Mouse (Mus musculus): ENCODE measurements around the gene Camta2. TPM values are rescaled to one million over a fixed set of nuclear protein-coding genes. Genes with fewer than 3 reads are reported as not detected.

Camta2 gene
- polyA plus RNA-seq, 1 experiment from 2014 or later: 11.6 TPM

- WGBS: under 1% methylated on average over 44 of the region's 44 CpGs
Observed at GRCm38 (mm10) chr11:70668771-70669505, 19.0 kb downstream of the Camta2 start, which contains the start of gene Spag7. Gene Spag7 (minus strand): TSS chr11:70669416.

GRCm38 (mm10) chr11:70668335-70668770 lies 19.6 kb downstream of the Camta2 start:
- Histone ChIP-seq H3K4me1 (peaks cover 37% of the 10 kb centered on the region), H3K27me3 (ENCODE audit: low read depth, poor library complexity, severe bottlenecking) (no peaks in the 10 kb centered on the region), H3K9me3 (replicated peaks) (no peaks in the 10 kb centered on the region), H3K36me3 (peaks cover 52% of the 10 kb centered on the region), H3K4me3 (peak overlapping the region; percentile 64), H3K27ac (peak overlapping the region; percentile 91)
- peak; percentile 82 for DNase-seq (ENCODE audit: low spot score)
- under 1% methylated on average over 15 of the region's 15 CpGs for WGBS

More at GRCm38 (mm10) chr11:70668771-70669505, 19.0 kb downstream of the Camta2 start, which contains the start of gene Spag7:
- Histone ChIP-seq H3K27me3 (ENCODE audit: low read depth, poor library complexity, severe bottlenecking) (no peaks in the 10 kb centered on the region), H3K27ac (peak within 1 kb of the TSS; percentile 91), H3K4me1 (peaks cover 37% of the 10 kb centered on the region), H3K9me3 (replicated peaks) (no peaks in the 10 kb centered on the region), H3K4me3 (peak within 1 kb of the TSS; percentile 64), H3K36me3 (peaks cover 50% of the 10 kb centered on the region)
- DNase-seq (ENCODE audit: low spot score): peak; percentile 94

GRCm38 (mm10) chr11:70667271-70668150 lies 20.4 kb downstream of the Camta2 start:
- Histone ChIP-seq H3K4me1 (peaks cover 37% of the 10 kb centered on the region), H3K4me3 (peak overlapping the region; percentile 64), H3K27me3 (ENCODE audit: low read depth, poor library complexity, severe bottlenecking) (no peaks in the 10 kb centered on the region), H3K36me3 (peaks cover 58% of the 10 kb centered on the region), H3K27ac (peak overlapping the region; percentile 91), H3K9me3 (replicated peaks) (no peaks in the 10 kb centered on the region)
- DNase-seq (ENCODE audit: low spot score): no peak
- 67% methylated on average over 14 of the region's 14 CpGs for WGBS

- WGBS: 96% methylated on average over 8 of the region's 8 CpGs
- Histone ChIP-seq H3K4me3 (peak overlapping the region; percentile 7; the same call in 1 of the 2 replicates), H3K4me1 (peaks cover 37% of the 10 kb centered on the region), H3K36me3 (peaks cover 64% of the 10 kb centered on the region), H3K9me3 (replicated peaks) (no peaks in the 10 kb centered on the region), H3K27me3 (ENCODE audit: low read depth, poor library complexity, severe bottlenecking) (no peaks in the 10 kb centered on the region), H3K27ac (no peak overlapping the region)
- no peak for DNase-seq (ENCODE audit: low spot score)
Observed at GRCm38 (mm10) chr11:70666687-70667086, 21.2 kb downstream of the Camta2 start.

- Histone ChIP-seq H3K36me3 (peaks cover 77% of the 10 kb centered on the region), H3K4me3 (no peak overlapping the region), H3K4me1 (peaks cover 20% of the 10 kb centered on the region), H3K9me3 (replicated peaks) (no peaks in the 10 kb centered on the region), H3K27ac (no peak overlapping the region), H3K27me3 (ENCODE audit: low read depth, poor library complexity, severe bottlenecking) (no peaks in the 10 kb centered on the region)
- WGBS: 93% methylated on average over 9 of the region's 9 CpGs
- no peak for DNase-seq (ENCODE audit: low spot score)
Observed at GRCm38 (mm10) chr11:70664741-70665140, 23.2 kb downstream of the Camta2 start.

GRCm38 (mm10) chr11:70663957-70664356 lies 23.9 kb downstream of the Camta2 start:
- H3K27ac ChIP-seq: no peak overlapping the region
- H3K36me3 ChIP-seq: peaks cover 85% of the 10 kb centered on the region
- H3K9me3 ChIP-seq (replicated peaks): no peaks in the 10 kb centered on the region
- H3K4me1 ChIP-seq: peaks cover 22% of the 10 kb centered on the region
- no peak for DNase-seq (ENCODE audit: low spot score)
- no peaks in the 10 kb centered on the region for H3K27me3 ChIP-seq (ENCODE audit: low read depth, poor library complexity, severe bottlenecking)
- WGBS: 97% methylated on average over 6 of the region's 6 CpGs
- no peak overlapping the region for H3K4me3 ChIP-seq

GRCm38 (mm10) chr11:70663101-70663500 lies 24.8 kb downstream of the Camta2 start:
- Histone ChIP-seq H3K4me3 (no peak overlapping the region), H3K36me3 (peaks cover 87% of the 10 kb centered on the region), H3K4me1 (peaks cover 28% of the 10 kb centered on the region), H3K27me3 (ENCODE audit: low read depth, poor library complexity, severe bottlenecking) (no peaks in the 10 kb centered on the region), H3K27ac (no peak overlapping the region), H3K9me3 (replicated peaks) (no peaks in the 10 kb centered on the region)
- DNase-seq (ENCODE audit: low spot score): no peak
- 95% methylated on average over 8 of the region's 8 CpGs for WGBS

GRCm38 (mm10) chr11:70660571-70660970 lies 27.3 kb downstream of the Camta2 start:
- 88% methylated on average over 8 of the region's 8 CpGs for WGBS
- H3K9me3 ChIP-seq (replicated peaks): no peaks in the 10 kb centered on the region
- peaks cover 68% of the 10 kb centered on the region for H3K36me3 ChIP-seq
- no peak for DNase-seq (ENCODE audit: low spot score)
- H3K4me3 ChIP-seq: no peak overlapping the region
- no peaks in the 10 kb centered on the region for H3K27me3 ChIP-seq (ENCODE audit: low read depth, poor library complexity, severe bottlenecking)
- peaks cover 36% of the 10 kb centered on the region for H3K4me1 ChIP-seq
- H3K27ac ChIP-seq: no peak overlapping the region

- H3K9me3 ChIP-seq (replicated peaks): no peaks in the 10 kb centered on the region
- no peak overlapping the region for H3K4me3 ChIP-seq
- WGBS: 75% methylated on average over 8 of the region's 8 CpGs
- peak overlapping the region; percentile 97 for H3K27ac ChIP-seq
- peaks cover 52% of the 10 kb centered on the region for H3K36me3 ChIP-seq
- no peak for DNase-seq (ENCODE audit: low spot score)
- H3K27me3 ChIP-seq (ENCODE audit: low read depth, poor library complexity, severe bottlenecking): no peaks in the 10 kb centered on the region
- peaks cover 42% of the 10 kb centered on the region for H3K4me1 ChIP-seq
Observed at GRCm38 (mm10) chr11:70658942-70659341, 29.0 kb downstream of the Camta2 start.

- WGBS: 85% methylated on average over 5 of the region's 5 CpGs
- Histone ChIP-seq H3K4me1 (peaks cover 42% of the 10 kb centered on the region), H3K27ac (peak overlapping the region; percentile 97), H3K27me3 (ENCODE audit: low read depth, poor library complexity, severe bottlenecking) (no peaks in the 10 kb centered on the region), H3K36me3 (peaks cover 50% of the 10 kb centered on the region), H3K9me3 (replicated peaks) (no peaks in the 10 kb centered on the region), H3K4me3 (0 out of 2 replicates have a peak overlapping the region, but pooled peaks have one; percentile 99)
- DNase-seq (ENCODE audit: low spot score): no peak
Observed at GRCm38 (mm10) chr11:70658521-70658920, 29.4 kb downstream of the Camta2 start.

- WGBS: 59% methylated on average over 9 of the region's 9 CpGs
- Histone ChIP-seq H3K36me3 (peaks cover 49% of the 10 kb centered on the region), H3K9me3 (replicated peaks) (no peaks in the 10 kb centered on the region), H3K4me3 (peak overlapping the region; percentile 99), H3K27me3 (ENCODE audit: low read depth, poor library complexity, severe bottlenecking) (no peaks in the 10 kb centered on the region), H3K4me1 (peaks cover 42% of the 10 kb centered on the region), H3K27ac (peak overlapping the region; percentile 97)
- no peak for DNase-seq (ENCODE audit: low spot score)
Observed at GRCm38 (mm10) chr11:70657991-70658390, 29.9 kb downstream of the Camta2 start.

GRCm38 (mm10) chr11:70657573-70657972 lies 30.3 kb downstream of the Camta2 start:
- WGBS: 51% methylated on average over 6 of the region's 6 CpGs
- Histone ChIP-seq H3K36me3 (peaks cover 49% of the 10 kb centered on the region), H3K4me1 (peaks cover 47% of the 10 kb centered on the region), H3K4me3 (peak overlapping the region; percentile 99), H3K27me3 (ENCODE audit: low read depth, poor library complexity, severe bottlenecking) (no peaks in the 10 kb centered on the region), H3K9me3 (replicated peaks) (no peaks in the 10 kb centered on the region), H3K27ac (peak overlapping the region; percentile 97)
- no peak for DNase-seq (ENCODE audit: low spot score)

GRCm38 (mm10) chr11:70656964-70657363 lies 30.9 kb downstream of the Camta2 start, which contains the start of gene Eno3:
Gene Eno3 (plus strand): TSS chr11:70657202.
- no peaks in the 10 kb centered on the region for H3K27me3 ChIP-seq (ENCODE audit: low read depth, poor library complexity, severe bottlenecking)
- peak within 1 kb of the TSS; percentile 97 for H3K27ac ChIP-seq
- 3% methylated on average over 3 of the region's 3 CpGs for WGBS
- peaks cover 53% of the 10 kb centered on the region for H3K4me1 ChIP-seq
- peaks cover 49% of the 10 kb centered on the region for H3K36me3 ChIP-seq
- H3K9me3 ChIP-seq (replicated peaks): no peaks in the 10 kb centered on the region
- peak; percentile 65 for DNase-seq (ENCODE audit: low spot score)
- peak within 1 kb of the TSS; percentile 99 for H3K4me3 ChIP-seq

Data from limb, embryonic 10.5 days (tissue).